Mouse (Mus musculus): ENCODE data around the gene Sgf29.

The Sgf29 gene

DNA sequence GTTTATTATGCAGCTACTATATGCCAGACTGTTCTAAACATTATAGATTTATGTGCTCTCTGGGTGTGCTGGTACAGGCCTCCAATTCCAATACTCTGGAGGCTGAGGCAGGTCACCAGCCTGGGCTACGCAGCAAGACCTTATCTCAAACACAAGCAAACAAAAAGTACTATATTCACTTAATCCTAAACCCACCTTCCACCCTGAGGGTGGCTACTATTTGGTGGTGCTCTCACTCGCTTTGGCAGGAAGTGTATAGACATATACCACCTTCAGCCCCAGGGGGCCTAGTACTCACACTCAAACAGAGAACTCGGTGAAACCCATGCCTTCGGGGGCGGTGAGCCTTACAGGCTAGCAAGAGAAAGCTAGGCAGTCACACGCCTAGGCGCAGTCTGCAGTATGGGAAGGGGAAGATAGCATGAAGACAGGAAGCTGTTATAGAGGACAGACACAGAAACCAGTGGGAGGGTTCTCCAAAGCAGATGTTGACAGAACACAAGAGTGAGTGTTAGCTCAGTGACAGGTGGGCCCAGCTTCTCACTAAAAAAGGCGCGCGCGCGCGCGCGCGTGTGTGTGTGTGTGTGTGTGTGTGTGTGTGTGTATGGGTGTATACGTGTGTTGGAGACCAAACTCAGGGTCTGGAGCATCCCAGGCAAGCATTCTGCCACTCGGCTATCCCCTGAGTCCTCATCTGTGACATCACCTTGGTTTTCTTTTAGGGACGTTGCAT lies 58.5 kb downstream of the Sgf29 start, which contains the start of gene Coro1a:
Gene Coro1a (minus strand): TSS at position 346 of the 733 bp plus-strand sequence.
- DNase-seq (ENCODE audit: low spot score), result no peak

DNA sequence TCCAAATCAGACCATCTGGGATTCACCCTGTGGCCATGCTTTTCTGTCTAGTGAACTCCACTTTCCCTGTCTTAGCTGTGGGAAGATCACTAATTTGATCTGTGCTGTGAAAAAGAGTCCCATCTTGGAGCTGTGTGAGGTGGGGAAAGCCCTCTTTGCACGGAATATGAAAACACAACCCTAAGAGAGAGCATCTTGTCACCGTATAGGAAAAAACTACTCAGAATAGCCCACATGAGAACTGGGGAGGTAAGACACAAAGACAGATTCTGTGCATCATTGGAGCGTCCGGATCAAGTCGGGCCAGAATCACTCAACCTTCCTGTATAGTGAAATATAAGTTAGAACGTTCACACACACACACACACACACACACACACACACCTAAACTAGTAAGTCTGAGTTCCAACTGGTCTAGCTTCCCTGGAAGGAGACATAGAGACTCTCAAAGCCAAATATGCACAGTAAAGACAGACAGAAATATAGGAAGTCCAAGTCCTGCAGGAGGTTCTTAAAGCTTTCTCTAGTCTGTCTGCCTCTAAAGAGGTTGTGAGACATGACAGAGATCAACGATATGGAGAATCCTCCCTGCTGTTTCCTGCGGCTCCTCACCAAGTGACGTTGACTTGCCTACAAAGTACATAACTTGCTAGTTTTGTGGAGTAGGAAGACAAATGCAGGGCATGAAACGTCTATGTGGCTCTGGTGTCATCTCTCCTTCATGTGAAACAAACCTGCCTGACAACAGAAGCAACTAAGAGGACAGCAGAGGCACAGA lies 59.3 kb downstream of the Sgf29 start:
- no peak for DNase-seq (ENCODE audit: low spot score)

DNA sequence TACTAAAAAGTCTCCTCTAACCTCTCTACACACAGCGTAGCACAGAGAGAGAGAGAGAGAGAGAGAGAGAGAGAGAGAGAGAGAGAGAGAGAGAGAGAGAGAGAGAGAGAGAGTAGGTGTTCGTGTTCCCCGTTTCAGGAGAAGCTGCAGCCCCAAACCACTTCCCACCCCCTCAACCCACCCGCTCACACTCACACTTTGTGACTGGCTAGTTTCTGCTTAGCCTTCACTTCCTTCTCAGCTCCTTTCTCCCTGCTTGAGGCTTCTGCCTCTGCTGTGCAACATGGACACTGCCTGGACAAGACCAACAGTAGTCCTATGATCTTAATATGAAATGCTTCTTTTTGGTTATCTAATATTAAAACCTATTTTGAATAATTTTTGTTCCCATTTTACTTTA lies 61.2 kb downstream of the Sgf29 start:
- no peak for DNase-seq (ENCODE audit: low spot score)

DNA sequence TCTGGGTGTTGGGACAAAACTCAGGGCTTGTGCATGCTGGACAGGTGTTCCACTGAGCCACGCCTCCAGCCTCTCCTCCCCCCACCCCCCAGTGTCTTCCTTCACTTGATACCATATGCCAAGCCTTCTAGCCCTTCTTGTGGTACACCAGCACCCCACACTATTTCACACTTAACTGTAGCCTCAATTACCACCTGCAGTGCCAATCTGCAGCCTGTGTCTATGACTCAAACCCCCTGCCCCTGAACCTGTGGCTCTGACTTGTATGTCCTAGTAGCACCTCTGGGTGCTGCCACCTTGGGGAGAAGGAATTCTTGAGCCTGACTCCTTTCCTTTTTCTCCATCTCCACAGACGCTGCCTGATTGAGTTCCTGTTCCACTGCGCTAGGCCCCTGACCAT lies 62.8 kb downstream of the Sgf29 start:
- DNase-seq (ENCODE audit: low spot score), result no peak

DNA sequence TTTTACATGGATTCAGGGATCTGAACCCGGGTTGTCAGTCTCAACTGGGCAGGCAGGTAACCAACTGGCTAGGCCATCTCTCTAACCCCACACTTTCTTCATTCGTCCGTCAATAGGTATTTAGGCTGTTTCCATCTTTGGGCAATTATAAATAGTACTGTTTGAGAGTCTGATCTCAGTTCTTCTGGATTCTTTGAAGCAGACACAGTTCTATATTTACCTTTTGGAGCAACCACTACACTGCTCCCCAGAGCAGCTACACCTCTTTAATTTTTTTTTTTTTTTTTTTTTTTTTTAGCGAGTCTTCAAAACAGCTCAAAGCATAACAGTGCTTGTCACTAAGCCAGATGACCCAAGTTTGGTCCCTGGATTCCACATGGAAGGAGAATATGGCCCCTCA lies 66.6 kb downstream of the Sgf29 start:
- no peak for DNase-seq (ENCODE audit: low spot score)

DNA sequence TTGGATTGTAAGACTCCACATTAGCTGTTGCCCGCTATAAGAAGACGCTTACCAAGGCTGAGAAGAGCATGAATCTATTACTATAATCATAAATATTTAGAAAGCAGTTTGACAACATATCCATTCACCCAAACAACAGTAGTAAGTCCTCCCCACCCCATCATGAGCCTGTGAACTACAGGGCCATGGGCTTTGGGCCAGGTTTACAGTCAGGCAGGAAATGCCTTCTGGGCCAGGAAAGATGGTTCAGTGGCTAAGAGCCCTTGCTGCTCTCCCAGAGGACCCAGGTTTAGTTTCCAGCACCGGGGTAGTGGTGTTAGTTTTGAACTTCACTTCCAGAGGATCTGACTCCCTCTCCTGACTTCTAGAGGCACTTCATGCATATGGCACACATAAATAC lies 68.5 kb downstream of the Sgf29 start:
- DNase-seq (ENCODE audit: low spot score), result no peak

DNA sequence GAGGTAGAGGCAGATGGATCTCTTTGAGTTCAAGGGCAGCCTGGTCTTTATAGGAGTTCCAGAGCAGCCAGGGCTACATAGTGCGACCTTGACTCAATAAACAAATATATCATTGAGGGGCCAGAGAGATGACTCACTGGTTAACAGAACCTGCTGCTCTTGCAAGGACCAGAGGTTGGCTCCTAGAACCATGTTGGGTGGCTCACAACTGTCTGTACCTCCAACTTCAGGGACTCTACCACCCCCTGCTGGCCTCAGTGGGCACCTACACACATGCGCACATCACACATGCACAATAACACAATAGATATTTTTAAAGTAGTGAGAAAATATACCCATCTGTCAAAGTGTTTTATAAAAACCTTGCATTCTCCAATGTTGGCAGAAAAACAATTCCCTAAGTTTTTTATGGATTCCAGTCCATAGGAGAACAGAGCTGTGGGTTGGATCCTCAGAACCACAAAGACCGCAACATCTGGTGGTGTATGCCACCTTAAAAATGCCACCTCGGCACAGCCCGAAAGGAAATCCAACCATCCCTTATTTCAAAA lies 69.8 kb downstream of the Sgf29 start:
- DNase-seq (ENCODE audit: low spot score), result no peak

DNA sequence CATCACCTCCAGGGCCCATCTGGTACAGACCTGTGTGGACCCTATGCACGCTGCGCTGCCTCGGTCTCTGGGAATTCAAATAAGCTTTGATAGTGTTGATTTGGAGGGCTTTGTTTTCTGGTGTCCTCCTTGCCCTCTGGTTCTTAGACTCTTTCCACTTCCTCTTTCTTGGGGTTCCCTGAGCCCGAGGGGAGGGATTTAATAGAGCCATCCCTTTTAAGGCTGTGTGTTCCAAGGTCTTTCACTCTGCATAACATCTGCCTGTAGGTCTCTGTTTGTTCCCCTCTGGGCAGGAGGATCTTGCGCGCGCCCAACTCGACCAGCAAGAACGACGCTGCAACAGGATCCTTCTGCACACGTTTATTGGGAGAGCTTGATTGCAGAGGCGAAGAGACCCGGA lies 72.5 kb downstream of the Sgf29 start:
- DNase-seq (ENCODE audit: low spot score), result no peak
